Mouse (Mus musculus) naive thymus-derived CD4-positive, alpha-beta T cell, adult 5 months (primary cell): ENCODE measurements around the gene C1ql3. TPM values are rescaled to one million over a fixed set of nuclear protein-coding genes. Genes with fewer than 3 reads are reported as not detected.

Source experiments
- polyA plus RNA-seq: library from polyadenylated mRNA; unstranded; fragments of 100-300 nt; shearing (Covaris generic); gene quantifications from one replicate; pipeline ENCODE4 v1.2.1, GENCODE M21; 2017

The C1ql3 gene
- not detected for polyA plus RNA-seq

DNA sequence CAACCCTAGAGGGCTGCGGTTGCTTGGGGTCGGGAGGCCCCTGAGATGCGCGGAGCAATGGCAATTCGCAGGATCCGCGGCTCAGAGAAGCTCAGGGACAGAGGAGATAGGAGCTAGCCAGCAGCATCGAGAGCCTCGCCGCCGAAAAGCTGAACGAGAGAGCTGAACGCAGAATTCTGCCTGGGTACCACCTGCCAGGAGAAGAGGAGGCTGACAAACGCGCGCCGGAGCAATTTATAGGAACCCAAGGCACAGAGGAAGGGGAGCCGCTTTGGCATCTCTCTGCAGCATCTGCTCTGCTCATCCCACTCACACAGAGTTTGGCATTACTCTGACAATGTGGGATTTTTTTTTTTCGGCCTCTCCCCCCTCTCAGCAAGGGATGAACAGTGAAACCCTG is at the start of gene C1ql3:
TSS of gene C1ql3 (minus strand) at position 335 of the 400 bp plus-strand sequence.

Other genes with a start within 250 kb of the C1ql3 start
- gene Pter, start 87.8 kb downstream of the C1ql3 start, polyA plus RNA-seq: 0.63 TPM